Mouse (Mus musculus): ENCODE measurements at regions not wholly inside any gene's neighbourhood (a gene's known extent, or its start where the extent isn't known, plus 50 kb on each side); places are given as distances from the start of the nearest gene placed in this dataset.

DNA sequence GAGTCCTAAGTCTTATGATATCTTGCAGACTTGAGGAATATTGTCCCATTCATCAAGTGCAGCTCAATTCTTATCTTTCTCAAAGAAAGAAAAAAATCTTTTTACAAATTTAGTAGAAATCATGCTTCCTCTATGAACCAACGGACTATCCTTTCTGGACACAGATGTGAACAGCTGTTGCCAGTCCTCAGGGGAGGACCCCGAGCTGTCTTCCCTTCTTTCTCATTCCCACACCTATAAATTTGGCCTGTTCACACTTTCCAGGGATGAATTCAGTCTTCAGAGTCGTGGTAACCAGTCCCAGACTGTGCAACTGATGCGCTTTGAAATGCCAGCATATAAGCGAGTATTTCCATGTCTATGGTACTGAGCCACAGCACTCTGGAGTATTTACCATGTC is 214.2 kb upstream of the Pde3a start:
- DNase-seq, result no peak

DNA sequence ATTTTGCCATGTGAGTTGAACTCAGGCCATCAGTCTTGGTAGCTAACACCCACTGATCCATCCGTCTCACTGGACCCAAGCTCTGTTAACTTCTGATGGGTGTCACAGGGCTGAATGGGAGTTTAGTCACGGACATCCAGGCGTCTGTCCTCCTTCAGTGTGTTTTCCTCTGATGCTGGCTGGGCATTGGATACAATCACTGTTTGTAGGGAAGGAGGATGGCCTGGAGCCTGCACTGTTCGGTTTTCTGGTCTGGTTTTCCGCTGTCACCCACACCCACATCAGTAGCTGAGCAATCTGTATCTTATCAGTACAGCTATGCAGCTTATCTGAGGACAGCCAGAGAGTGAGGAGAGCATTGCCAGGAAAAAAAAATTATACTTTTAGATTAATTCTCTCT is 207.7 kb upstream of the Pde3a start:
- DNase-seq, result peak; percentile 17 to 56

DNA sequence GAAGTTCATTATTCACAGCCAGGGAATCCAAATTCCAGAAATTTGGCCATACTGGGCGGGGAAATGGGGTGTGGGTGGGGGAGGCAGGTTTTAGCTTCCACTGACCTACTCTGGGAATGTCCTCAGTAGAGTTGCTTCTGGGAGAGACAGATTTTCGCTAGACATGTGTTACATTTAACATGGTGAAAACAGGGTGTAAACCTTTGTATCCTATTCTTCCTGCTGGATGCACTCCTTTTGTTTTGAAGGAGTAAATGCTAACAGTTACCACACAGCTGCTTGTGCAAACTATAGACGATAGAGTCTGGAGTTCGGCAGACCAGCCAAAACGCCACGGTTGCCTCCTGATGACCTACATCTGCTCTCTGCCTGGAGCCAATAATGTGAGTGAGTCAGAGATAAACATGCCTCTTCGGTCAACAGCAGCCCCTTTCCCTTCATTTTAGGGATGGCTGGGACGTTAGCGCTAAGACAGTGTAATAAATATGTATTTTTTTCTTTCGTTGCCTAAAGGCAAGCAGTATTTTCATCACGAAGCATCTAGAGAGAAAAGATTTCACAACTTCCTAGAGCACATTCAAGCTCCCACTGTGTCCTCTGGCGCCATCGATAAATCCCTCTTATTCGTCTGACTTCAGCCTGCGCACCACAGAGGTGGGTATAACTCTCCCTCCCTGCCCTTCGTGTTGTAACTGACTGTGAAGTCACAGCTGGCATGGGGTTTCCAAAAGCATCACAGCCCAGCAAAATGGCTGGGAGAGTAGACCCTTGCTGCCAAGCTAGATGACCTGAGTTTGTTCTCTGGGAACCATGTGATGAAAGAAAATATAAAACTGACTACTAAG is 207.1 kb upstream of the Pde3a start:
- DNase-seq, result peak; percentile 60 to 86

DNA sequence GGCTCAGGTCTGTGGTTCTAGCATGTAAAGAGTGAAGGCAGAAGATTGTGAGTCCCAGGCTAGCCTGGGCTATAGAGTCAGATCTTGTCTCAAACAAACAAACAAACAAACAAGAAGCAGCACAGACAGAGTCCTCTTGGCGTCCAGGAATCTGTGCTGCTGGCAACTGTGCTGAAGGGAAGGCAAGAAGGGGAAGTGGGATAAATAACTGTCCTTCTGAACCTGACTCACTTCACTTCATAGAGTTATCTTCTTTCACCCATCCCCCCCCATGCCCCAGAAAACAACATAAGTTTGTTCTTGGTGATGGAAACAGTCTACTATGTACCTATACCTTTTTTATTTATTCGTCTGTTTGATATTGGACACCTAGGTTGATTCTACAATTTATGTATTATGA is 200.8 kb upstream of the Pde3a start:
- DNase-seq, result no peak

DNA sequence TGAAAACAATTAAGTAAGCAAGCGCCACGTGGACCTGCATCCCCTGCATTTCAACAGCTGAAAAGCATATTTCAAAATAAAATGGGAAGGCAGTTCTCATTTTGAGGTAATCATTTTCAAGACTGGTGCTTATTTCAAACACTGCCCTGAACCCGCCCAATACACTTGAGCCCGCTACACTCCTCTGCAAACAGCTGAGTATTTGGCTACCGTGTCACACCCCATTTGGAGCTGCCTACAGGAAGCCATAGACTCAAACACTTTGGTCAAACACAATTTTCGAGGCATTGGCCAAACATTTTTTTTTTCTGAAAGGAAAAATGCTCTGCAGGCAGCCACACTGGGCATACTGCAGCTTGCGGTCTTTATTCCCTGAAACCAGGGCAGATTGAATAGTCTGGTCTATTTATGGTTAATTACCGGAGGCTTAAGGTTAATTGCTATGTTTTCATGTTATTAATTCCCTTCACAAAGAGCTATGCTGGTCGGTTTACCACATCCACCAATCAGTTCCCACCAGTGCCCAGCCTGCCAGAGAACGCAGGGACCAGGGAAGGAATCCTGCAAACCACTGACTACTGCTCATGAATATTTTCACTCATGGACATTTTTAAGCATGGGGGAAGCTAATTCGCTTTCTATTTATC is 198.9 kb upstream of the Pde3a start:
- DNase-seq, result peak; percentile 10 to 53

DNA sequence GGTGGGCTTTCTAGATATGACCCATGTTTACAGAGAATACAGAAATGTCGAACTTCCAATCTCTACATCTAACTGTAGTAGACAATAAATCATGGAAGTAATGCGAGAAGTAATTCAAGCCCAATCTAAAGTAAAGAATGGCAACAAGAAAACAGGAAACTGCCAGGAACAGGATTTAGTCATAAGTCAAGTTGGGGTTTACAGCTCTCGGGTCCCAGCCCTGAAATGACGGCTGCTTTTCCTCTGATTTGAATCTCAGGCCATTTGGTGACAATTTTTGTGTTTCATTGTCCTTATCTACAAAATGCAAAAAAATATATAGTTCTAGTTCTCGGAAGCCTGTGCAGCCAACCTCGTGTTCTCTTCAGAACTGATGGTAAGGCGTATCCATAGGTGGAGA is 195.0 kb upstream of the Pde3a start:
- no peak for DNase-seq

DNA sequence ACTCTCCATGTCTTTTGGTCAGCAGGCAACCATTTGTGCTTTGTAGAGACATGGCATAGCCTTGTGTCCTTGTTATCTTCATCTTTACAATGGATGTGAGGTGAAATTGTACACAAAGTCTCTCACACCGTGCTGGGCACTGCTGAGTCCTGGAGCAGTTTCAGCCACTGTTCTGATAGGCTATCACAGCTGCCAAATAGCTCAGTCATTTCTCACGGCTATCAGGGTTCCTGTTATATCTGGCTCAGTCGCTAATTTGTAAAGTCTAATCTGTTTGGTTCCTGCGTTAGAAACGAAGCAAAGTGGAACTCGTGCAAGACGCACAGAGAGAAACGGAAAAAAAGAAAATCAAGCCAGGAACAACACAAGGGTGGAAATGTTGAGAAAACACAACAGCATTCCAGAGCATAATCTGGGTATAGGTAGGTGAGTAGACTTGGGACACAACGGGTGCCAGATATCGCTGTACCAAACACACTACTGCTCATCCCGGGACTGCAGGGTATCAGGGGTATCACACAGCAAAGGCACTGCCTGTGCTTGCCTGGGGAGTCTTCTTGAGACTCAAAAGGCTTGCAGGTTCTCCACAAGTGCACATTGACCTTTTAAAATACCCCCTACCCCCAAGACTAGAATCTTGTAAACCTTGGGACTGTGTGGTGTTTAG is 189.7 kb upstream of the Pde3a start:
- no peak for DNase-seq

DNA sequence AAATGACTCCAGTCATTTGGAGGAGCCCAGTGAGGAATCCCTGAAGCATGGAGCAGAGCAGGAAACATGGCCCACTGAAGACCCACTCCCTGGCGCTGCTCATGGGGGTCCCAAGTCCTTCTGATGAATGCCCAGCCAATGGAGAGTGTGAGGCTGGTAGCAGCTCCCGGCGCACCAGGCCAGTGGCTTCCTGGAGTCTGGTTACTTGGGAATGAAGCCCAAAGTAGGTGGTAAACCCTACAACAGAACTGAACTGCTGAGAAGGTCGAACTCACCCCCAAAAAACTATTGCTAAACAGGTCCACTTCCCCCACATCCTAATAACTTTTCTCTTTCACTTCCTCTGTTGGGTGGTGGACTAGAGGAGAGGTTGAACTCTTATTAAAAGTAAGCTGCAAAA is 183.3 kb upstream of the Pde3a start:
- DNase-seq, result no peak

DNA sequence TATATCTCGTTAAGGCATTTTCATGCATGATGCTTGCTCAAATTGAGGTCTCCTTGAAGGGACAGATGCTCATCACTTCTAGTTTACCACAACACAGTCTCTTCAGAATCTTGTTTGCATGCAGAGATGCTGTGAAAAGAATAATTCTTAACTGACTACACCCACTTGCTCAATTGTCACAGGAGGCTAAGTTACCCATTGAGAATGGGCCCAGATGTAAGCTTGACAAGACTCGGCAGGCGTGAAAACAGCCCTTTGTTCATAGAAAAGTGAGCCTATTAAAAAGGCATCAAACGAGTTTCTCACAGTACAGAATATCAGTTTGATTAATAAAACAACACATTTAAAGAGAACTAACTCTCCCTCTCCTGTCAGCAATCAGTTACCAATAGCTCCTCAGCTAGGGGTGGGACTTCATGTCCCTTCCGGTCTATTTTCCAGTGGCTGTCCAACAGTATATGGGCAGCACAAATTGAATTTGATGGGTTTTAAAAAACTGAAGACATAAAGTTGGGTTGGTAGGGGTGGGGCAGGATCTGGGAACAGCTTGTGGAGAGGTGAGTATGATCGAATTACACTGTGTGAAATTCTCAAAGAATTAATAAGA is 180.1 kb upstream of the Pde3a start:
- DNase-seq, result no peak

DNA sequence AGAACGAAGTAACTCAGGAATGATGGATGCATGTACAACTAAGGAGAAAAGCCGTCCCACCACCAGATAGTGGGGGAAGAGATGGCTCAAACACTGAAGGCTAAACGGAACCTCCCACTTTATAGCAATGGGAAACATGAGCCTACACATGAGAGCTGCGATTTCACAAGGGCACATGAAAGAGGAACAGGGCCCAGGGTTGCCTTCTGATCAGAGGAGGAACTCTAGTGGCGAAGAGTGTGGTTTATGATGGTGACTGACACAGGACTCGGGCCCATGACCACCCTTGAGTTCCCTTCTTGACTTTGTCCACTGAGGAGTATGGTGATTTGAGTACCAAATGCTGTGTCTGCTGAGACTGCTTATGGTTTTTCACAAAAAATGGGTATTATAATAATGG is 179.2 kb upstream of the Pde3a start:
- peak in 1 of 2 experiments; percentile 18 for DNase-seq

DNA sequence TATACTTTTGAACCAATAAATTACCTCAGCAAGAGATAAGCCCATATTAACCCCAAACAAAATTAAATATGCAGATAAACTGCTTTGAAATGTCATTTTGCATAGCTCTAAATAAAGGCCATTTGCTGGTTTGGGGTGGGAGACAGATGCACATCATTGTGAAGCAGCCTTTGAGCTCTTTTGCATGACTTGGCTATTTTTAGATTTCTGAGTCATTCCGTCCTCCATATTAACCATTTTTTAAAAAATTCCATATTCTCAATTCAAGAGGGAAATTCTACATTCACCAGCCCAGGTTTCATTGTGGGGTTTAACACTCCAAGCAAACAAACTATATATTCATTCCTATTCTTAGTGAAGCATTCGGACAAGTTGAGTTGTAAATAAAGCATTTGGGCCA is 177.6 kb upstream of the Pde3a start:
- no peak for DNase-seq

DNA sequence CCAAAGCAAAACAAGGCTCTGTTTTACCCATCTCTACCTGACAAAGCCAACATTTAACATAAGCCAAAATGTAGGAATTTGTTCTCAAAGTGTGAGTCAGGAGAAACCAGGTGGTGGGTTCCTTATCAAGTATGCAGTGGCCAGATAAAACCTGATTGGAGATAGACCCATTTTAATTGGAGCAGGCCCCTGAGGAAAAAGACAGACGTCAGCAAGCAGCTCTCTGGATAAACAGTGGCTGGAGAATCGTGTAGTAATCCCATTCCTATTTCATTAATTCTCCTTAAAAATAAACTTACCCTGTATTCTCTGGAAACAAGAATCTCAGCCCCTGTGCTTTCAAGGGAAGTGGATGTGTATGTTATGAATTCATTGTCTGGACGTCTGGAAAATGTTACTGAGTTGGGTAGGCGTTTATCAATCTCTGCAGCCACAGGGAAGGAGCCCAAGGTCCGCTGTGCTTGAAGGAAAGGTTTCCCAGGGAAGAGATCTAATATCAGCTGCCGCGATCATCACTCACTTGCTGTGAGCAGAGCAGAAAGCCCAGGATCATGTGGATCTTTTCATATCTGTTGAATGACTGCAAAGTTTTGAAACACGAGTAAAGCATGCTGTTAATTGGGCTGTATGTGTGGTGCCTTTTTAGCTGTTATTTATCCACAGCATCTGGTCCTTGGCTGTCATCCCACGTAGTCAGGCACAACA is 157.8 kb upstream of the Pde3a start:
- peak; percentile 54 to 64 for DNase-seq

DNA sequence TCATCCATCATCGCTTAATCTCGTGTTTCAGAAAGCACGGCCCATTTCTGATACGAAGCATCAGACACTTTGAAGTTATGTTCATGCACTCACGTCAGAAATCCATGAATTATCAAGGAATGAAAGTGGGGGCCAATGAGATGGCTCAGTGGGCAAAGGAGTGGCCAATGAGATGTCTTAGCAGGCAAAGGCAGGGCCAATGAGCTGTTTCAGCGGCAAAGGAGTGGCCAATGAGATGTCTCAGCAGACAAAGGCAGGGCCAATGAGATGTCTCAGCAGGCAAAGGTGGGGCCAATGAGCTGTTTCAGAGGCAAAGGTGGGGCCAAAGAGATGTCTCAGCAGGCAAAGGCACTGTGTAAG is 157.3 kb upstream of the Pde3a start:
- DNase-seq, result peak in 1 of 2 experiments; percentile 68

DNA sequence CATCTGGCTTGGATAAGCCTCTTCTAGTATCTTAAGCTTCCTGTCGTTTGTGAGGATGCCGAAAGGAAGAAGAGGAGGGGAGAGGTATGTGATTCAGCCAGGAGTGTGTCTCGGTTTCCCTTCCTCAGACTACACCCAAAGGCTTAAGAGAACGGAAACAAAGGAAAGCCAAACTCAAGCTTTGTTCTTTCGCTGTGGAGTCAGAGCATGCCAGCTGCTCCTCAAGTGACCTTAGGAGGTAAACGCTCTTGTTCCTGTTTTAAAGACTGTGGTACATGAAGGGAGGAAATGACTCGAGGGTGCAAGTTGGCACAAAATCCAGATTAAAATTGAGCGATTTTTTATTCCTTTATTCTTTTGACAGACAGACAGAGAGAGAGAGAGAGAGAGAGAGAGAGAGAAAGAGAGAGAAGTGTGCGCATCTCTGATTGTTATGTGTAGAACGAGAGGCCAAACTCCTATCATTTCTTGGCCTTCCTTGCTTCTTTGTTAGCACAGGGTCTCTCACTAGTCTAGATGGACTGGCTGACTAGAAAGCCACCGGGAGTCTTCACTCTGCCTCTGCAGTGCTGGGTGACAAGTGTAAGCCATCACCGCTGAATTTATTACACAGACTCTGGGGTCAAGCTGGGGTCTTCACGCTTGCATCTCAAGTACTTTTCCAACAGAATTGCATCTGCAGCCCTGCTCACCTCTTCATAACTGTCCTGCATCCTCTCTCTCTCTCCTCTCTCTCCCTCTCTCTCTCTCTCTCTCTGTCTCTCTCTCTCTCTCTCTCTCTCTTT is 151.5 kb upstream of the Pde3a start:
- peak; percentile 26 to 49 for DNase-seq

DNA sequence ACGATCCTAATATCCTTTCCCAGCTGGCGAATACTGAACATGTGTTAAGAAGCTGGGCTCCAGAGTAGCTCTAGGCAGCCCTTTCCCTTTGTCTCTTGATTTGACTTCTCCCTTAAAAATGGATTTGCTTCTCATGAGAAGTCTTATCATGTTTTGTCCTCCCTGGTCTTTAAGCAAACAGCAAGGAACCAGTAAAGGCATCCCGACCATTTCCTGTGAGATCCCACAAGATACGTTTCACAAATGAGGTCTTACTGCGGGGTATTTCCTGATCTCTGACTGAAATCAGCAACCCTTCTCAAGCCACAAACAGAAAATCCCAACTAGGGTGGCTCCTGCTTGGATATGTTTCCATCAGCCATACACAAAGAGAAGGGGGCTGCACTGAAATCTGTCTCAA is 130.8 kb upstream of the Pde3a start:
- DNase-seq, result no peak

DNA sequence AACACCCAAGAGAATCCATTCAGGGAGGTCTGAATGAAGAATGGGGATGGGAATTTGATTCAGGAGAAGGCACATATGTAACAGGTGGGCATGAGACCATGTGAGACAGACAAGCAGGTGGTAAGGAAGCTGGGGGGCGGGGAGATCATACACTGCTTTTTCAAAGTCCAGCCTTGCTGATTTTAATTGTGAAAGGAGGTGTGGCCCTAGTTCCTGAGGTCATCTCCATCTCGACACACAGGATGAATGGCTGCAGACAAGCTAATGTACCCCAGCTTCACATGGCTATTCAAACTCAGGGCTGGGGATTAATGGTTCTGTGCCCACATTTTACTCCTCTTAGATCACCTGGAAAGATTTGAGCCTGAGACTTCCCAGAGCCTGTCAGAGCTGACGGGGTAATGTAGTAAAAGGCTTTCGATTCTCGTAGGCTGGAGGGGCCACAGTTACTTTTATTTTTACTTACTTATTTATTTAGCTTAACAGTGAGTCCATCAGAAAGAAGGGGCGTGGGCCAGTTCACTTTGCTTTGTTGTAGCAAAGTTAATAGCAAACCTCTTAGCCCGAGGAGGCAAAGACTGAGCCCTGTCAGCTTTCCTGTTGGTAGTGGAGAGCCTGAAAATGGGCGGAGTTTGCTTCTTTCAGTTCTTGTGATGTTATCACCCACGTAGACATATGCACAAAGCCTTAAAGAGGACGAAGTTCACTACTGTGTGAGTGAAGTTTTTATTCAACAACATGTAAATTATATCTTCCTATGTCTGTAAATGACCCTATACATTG is 122.3 kb upstream of the Pde3a start:
- DNase-seq, result no peak

DNA sequence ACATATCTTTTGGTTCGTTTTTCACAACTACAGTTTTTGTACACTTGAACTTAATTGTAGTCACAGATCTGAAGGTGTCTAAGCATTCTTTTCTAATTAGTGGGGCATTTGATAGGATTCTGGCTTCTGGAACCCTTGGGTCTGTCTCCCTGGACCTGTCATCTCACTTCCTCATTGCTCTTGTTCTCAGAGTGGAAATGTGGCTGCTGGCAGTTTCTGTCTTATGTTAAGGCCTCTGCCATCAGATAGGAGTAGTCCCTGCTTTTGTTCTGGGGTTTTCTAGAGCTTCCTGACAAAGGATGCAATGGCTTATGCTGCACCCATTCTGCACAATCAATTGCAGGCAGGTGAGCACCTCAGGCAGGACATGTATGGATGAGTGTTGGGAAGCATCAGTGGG is 119.5 kb upstream of the Pde3a start:
- DNase-seq, result no peak

DNA sequence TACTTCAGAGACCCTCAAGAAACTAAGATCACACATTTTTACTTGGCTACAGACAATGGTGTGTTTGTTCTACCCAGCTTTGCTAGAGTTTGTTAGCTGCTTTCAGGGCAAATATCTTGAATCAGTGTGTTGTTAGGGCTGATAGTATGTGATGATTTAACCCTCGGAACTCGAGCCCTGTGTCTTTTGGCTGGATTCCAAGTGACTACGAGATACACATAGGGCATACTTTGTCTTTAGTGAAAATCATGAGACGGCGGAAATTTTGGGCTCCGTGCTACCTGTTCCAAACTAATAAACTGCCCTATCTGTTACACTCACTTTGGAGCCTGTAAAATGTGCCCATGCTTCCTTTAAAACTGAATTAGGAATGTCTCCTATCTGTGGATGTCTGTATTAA is 114.9 kb upstream of the Pde3a start:
- DNase-seq, result no peak

DNA sequence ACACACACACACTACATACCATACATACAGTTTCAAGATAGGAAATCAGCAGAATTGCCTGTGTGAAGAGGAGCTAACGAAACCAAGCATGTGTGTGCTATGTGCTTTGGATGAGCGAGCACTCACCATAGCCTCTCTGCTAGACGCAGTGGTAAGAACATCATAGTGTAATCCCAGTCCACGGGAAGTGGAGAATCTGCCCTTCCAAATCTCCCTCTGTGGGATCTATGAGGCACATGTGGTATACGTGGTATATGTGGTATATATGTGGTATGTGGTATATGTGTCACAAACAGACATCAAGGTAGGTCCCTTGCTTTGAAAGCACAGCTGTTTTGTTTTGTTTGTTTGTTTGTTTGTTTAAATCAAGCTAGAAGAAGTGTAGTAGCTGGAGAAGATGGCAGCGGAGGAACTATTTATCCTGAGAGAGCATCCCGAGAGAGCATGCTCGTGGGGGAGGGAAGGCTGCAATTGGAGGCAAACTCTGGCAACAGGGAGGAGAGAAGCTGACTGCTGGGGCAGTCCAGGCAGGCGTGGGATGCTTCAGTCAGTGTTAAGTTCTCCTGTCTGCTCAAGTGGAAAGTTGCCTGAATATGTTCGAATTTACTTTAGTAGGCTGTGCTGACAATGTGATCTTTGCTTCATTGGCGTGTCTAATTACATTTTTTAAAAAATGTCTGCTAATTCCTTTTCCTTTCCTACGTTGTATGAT is 112.2 kb upstream of the Pde3a start:
- no peak for DNase-seq

DNA sequence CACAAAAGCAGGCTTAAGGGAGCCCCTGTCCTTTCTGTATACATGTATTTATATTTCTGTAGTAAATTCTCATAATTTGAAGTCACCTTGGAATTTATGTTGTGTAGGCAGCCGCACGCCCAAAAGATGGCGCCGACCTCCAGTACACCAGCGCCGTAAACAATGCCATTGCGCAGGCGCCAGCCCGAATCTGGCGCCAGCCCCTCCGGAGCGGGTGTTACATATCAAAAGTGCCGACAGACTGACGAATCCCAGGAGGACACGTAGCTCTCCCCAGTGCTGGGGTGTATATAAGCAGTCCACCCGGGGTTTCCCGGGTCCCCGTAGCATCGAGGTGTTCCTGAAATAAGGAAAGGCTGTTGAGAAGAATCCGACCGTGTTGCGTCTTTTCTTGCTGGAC is 108.1 kb upstream of the Pde3a start:
- DNase-seq, result no peak
